Mouse (Mus musculus) MEL (cell line): ENCODE data around the gene Fut1.

ENCODE experiments used
- CTCF ChIP-seq, 3 experiments: IDR thresholded peaks in 2 of 3; conservative IDR thresholded peaks in 1 of 3; 2 replicates each; pipeline ENCODE4 v1.5.1; 2011 to 2012; ENCODE audit warnings: low read length in 3 of 3, low read depth in 2 of 3, mild to moderate bottlenecking in 2 of 3, improper control_type of control experiment in 1 of 3, inconsistent platforms in 1 of 3, mixed read lengths in 1 of 3, moderate library complexity in 1 of 3; ENCODE audit not compliant: control insufficient read depth in 1 of 3, insufficient read depth in 1 of 3, poor library complexity in 1 of 3, severe bottlenecking in 1 of 3
- E2F4 ChIP-seq: IDR thresholded peaks from 2 replicates; pipeline ENCODE4 v1.6.1; 2011; ENCODE audit warnings: low read depth, low read length, improper control_type of control experiment, borderline replicate concordance
- EP300 ChIP-seq, 2 experiments: IDR thresholded peaks; 2 replicates each; pipeline ENCODE4 v1.6.1; 2011; ENCODE audit warnings: improper control_type of control experiment in 2 of 2, low read length in 2 of 2, low read depth in 1 of 2, mild to moderate bottlenecking in 1 of 2
- GATA1 ChIP-seq: IDR thresholded peaks from 2 replicates; pipeline ENCODE4 v1.6.1; 2011; ENCODE audit warnings: low read depth, low read length, improper control_type of control experiment
- HCFC1 ChIP-seq: IDR thresholded peaks from 2 replicates; pipeline ENCODE4 v1.6.1; 2012; ENCODE audit warnings: low read depth, mild to moderate bottlenecking, inconsistent platforms, low read length, improper control_type of control experiment, moderate library complexity
- KAT2A ChIP-seq: conservative IDR thresholded peaks from 2 replicates; pipeline ENCODE4 v1.6.1; 2012; ENCODE audit warnings: low read depth, low read length, improper control_type of control experiment, inconsistent platforms
- MAX ChIP-seq: IDR thresholded peaks from 2 replicates; pipeline ENCODE4 v1.6.1; 2011; ENCODE audit warnings: low read length, improper control_type of control experiment
- MEF2A ChIP-seq: IDR thresholded peaks from 2 replicates; pipeline ENCODE4 v1.6.1; 2014; ENCODE audit warnings: low read depth, mild to moderate bottlenecking, inconsistent platforms, low read length, improper control_type of control experiment; ENCODE audit not compliant: poor library complexity, insufficient replicate concordance, severe bottlenecking; ENCODE audit errors: extremely low read depth
- RCOR1 ChIP-seq: IDR thresholded peaks from 2 replicates; pipeline ENCODE4 v1.6.1; 2012; ENCODE audit warnings: low read depth, mild to moderate bottlenecking, inconsistent platforms, low read length, improper control_type of control experiment
- SIN3A ChIP-seq: IDR thresholded peaks from 2 replicates; pipeline ENCODE4 v1.6.1; 2012; ENCODE audit warnings: low read length, improper control_type of control experiment, inconsistent platforms
- SMC3 ChIP-seq: IDR thresholded peaks from 2 replicates; pipeline ENCODE4 v1.6.1; 2011; ENCODE audit warnings: low read depth, low read length, improper control_type of control experiment
- TCF12 ChIP-seq: IDR thresholded peaks from 2 replicates; pipeline ENCODE4 v1.6.1; 2014; ENCODE audit warnings: low read depth, mild to moderate bottlenecking, inconsistent platforms, low read length, improper control_type of control experiment, moderate library complexity
- UBTF ChIP-seq: IDR thresholded peaks from 2 replicates; pipeline ENCODE4 v1.6.1; 2012; ENCODE audit warnings: low read depth, mild to moderate bottlenecking, inconsistent platforms, low read length, improper control_type of control experiment, moderate library complexity, borderline replicate concordance; ENCODE audit not compliant: insufficient read depth

DNA sequence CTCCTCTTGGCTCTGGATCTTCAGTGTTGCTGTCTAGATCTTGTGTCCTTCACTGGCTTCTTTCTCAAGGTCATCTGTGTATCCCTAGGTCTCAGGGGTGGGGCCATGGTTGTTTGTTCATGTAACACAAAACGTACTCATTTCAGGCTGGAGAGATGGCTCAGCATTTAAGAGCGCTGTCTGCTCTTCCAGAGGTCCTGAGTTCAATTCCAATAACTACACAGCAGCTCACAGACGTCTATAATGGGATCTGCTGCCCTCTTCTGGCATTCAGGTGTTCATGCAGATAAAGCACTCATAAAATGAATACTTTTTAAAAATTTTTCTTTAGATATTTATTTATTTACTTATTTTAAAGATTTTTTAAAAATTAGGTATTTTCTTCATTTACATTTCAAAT is 26.2 kb upstream of the Fut1 start:
- TF ChIP-seq CTCF (IDR thresholded peaks at IDR 0.05 in 2 of 3, conservative IDR thresholded peaks at IDR 0.05 in 1 of 3; ENCODE audit: control insufficient read depth in 1 of 3, insufficient read depth in 1 of 3, low read depth in 2 of 3, low read length in 3 of 3, poor library complexity in 1 of 3, severe bottlenecking in 1 of 3), result peak; percentile 32 to 53 (median 39); a peak in 5 of 6 replicates
- TF ChIP-seq E2F4, result no peak
- TF ChIP-seq HCFC1, result no peak
- no peak for TF ChIP-seq MEF2A
- no peak for TF ChIP-seq RCOR1
- TF ChIP-seq KAT2A, result no peak
- no peak for TF ChIP-seq EP300 (IDR thresholded peaks at IDR 0.05; ENCODE audit: low read depth in 1 of 2, low read length in 2 of 2)
- no peak for TF ChIP-seq TCF12
- TF ChIP-seq SMC3, result peak; percentile 51
- no peak for TF ChIP-seq SIN3A
- TF ChIP-seq GATA1, result no peak
- TF ChIP-seq MAX, result no peak
- TF ChIP-seq UBTF, result no peak
